Mouse (Mus musculus): ENCODE data around the gene Hs3st2. TPM values are rescaled to one million over a fixed set of nuclear protein-coding genes. Genes with fewer than 3 reads are reported as not detected.

Gene Hs3st2
- polyA plus RNA-seq, 1 experiment from 2014 or later = 0.22 TPM

- Histone ChIP-seq H3K9ac (no peak overlapping the region), H3K27me3 (replicated peaks) (no peaks in the 10 kb centered on the region), H3K4me2 (no peak overlapping the region), H3K4me3 (no peak overlapping the region), H3K36me3 (no peaks in the 10 kb centered on the region), H3K27ac (ENCODE audit: poor library complexity, severe bottlenecking) (no peak overlapping the region), H3K9me3 (replicated peaks) (no peaks in the 10 kb centered on the region), H3K4me1 (replicated peaks) (no peaks in the 10 kb centered on the region)
- ATAC-seq (ENCODE audit: insufficient number of reproducible peaks, low FRiP score) = no peak
- WGBS = 76% methylated on average over 18 of the region's 18 CpGs
Measured at GRCm38 (mm10) chr7:121549329-121550022, 157.8 kb downstream of the Hs3st2 start.

Measured in heart, embryonic 12.5 days (tissue).